Comparison of ENCODE assay signal across 29 mouse cellular contexts in the genomic region with DNA sequence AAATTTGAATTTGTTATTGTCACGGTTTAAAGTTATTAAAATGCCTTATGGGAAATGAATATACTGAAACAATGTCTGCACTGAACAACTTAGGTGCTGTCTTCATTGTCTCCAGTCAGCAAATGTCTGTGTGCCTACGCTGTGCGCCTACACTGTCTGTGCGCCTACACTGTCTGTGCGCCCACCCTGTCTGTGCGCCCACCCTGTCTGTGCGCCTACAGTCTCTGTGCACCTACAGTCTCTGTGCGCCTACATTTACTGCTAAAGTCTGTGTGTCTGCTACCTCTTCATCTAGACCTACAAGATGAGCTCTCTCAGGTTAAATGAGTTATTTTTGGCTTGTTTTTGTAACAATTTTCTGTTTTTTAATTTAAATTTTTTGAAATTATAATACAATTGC.
A peak's percentile ranks its signal among the peaks of the same experiment; 100 is the strongest.
DNase-seq lines count a peak whose midpoint lies in the region; ATAC-seq lines count a peak whose summit lies in the region.
"Had no signal": no experiment of that assay in that cellular context is flagged by ENCODE, and none has a peak within 500 bp of the region (broad histone marks: within the 10 kb centered on the region; RNA-seq: fewer than 3 reads in every experiment).

No protein-coding gene starts in this region.

- H3K9me3 ChIP-seq in forebrain, embryonic 13.5 days (replicated peaks), result no peaks in the 10 kb centered on the region
- no peaks in the 10 kb centered on the region for H3K9me3 ChIP-seq in forebrain, embryonic 10.5 days
- no peaks in the 10 kb centered on the region for H3K9me3 ChIP-seq in hindbrain, embryonic 15.5 days
- no peaks in the 10 kb centered on the region for H3K9me3 ChIP-seq in hindbrain, embryonic 11.5 days (ENCODE audit: control insufficient read depth, low read length)
- no peaks in the 10 kb centered on the region for H3K9me3 ChIP-seq in neural tube, embryonic 12.5 days
- H3K9me3 ChIP-seq in intestine, embryonic 15.5 days, result no peaks in the 10 kb centered on the region
- H3K9me3 ChIP-seq: embryonic facial prominence, embryonic 12.5 days; heart, embryonic 10.5 days; liver, embryonic 12.5 days had no signal

- H3K4me3 ChIP-seq in forebrain, embryonic 13.5 days, result no peak overlapping the region
- H3K4me3 ChIP-seq in forebrain, embryonic 10.5 days, result no peak overlapping the region
- H3K4me3 ChIP-seq in hindbrain, embryonic 15.5 days, result no peak overlapping the region
- H3K4me3 ChIP-seq in hindbrain, embryonic 11.5 days (ENCODE audit: low read depth, low read length), result no peak overlapping the region
- no peak overlapping the region for H3K4me3 ChIP-seq in neural tube, embryonic 12.5 days
- no peak overlapping the region for H3K4me3 ChIP-seq in intestine, embryonic 15.5 days (replicated peaks)
- H3K4me3 ChIP-seq: embryonic facial prominence, embryonic 12.5 days; heart, embryonic 10.5 days; liver, embryonic 12.5 days had no signal

- no peak for DNase-seq in forebrain, embryonic 10.5 days (ENCODE audit: extremely low spot score, low spot score)
- DNase-seq in hindbrain, embryonic 11.5 days (ENCODE audit: low spot score), result no peak
- no peak for DNase-seq in neural tube, embryonic 10.5 days (ENCODE audit: extremely low spot score, low spot score)
- no peak for DNase-seq in gastrocnemius, adult 18-20 months (ENCODE audit: low spot score)
- DNase-seq: adrenal gland, postnatal 25 days; cerebellum, adult 11-12 months; cerebellum, adult 9-11 months; embryo, embryonic 11 days; gastrocnemius, postnatal 10 days; heart, postnatal 4 days; kidney, adult 8-10 months; kidney, postnatal 4 days; layer of hippocampus, postnatal 36 days; left cerebral cortex, postnatal 4 days; liver, postnatal 0 days; lung, postnatal 36 days; right cerebral cortex, postnatal 14 days had no signal

- H3K36me3 ChIP-seq in forebrain, embryonic 13.5 days (ENCODE audit: poor library complexity, severe bottlenecking), result peaks cover 4% of the 10 kb centered on the region; the same call in 1 of the 2 replicates
- no peaks in the 10 kb centered on the region for H3K36me3 ChIP-seq in forebrain, embryonic 10.5 days (replicated peaks)
- 0 out of 2 replicates have a peak, but pooled peaks cover 11% of the 10 kb centered on the region for H3K36me3 ChIP-seq in hindbrain, embryonic 15.5 days
- H3K36me3 ChIP-seq in hindbrain, embryonic 11.5 days (ENCODE audit: control insufficient read depth, insufficient read depth, low read length), result no peaks in the 10 kb centered on the region
- H3K36me3 ChIP-seq in neural tube, embryonic 12.5 days, result no peaks in the 10 kb centered on the region
- no peaks in the 10 kb centered on the region for H3K36me3 ChIP-seq in intestine, embryonic 15.5 days
- H3K36me3 ChIP-seq: embryonic facial prominence, embryonic 12.5 days; heart, embryonic 10.5 days; liver, embryonic 12.5 days had no signal

- WGBS in forebrain, embryonic 13.5 days, result 94% methylated on average over 8 of the region's 8 CpGs
- WGBS in forebrain, embryonic 10.5 days, result 99% methylated on average over 8 of the region's 8 CpGs
- WGBS in hindbrain, embryonic 15.5 days, result 97% methylated on average over 8 of the region's 8 CpGs
- WGBS in hindbrain, embryonic 11.5 days, result 95% methylated on average over 8 of the region's 8 CpGs
- WGBS in neural tube, embryonic 12.5 days, result 97% methylated on average over 8 of the region's 8 CpGs
- WGBS in intestine, embryonic 15.5 days, result 97% methylated on average over 8 of the region's 8 CpGs

- no peaks in the 10 kb centered on the region for H3K27me3 ChIP-seq in forebrain, embryonic 13.5 days
- peaks cover 4% of the 10 kb centered on the region for H3K27me3 ChIP-seq in forebrain, embryonic 10.5 days (ENCODE audit: poor library complexity, severe bottlenecking)
- H3K27me3 ChIP-seq in hindbrain, embryonic 15.5 days, result no peaks in the 10 kb centered on the region
- H3K27me3 ChIP-seq in hindbrain, embryonic 11.5 days (ENCODE audit: control insufficient read depth, insufficient read depth, low read length), result no peaks in the 10 kb centered on the region
- no peaks in the 10 kb centered on the region for H3K27me3 ChIP-seq in neural tube, embryonic 12.5 days (replicated peaks)
- H3K27me3 ChIP-seq in intestine, embryonic 15.5 days (replicated peaks), result no peaks in the 10 kb centered on the region
- H3K27me3 ChIP-seq: CH12.LX; embryonic facial prominence, embryonic 12.5 days; liver, embryonic 12.5 days had no signal

- no peak overlapping the region for H3K9ac ChIP-seq in forebrain, embryonic 13.5 days
- no peak overlapping the region for H3K9ac ChIP-seq in hindbrain, embryonic 15.5 days
- H3K9ac ChIP-seq in hindbrain, embryonic 11.5 days (ENCODE audit: low read depth, low read length), result no peak overlapping the region
- no peak overlapping the region for H3K9ac ChIP-seq in neural tube, embryonic 12.5 days
- no peak overlapping the region for H3K9ac ChIP-seq in intestine, embryonic 15.5 days
- H3K9ac ChIP-seq: embryonic facial prominence, embryonic 12.5 days; liver, embryonic 12.5 days; liver, postnatal 0 days had no signal

- H3K4me1 ChIP-seq in forebrain, embryonic 13.5 days, result no peaks in the 10 kb centered on the region
- H3K4me1 ChIP-seq in forebrain, embryonic 10.5 days, result peaks cover 10% of the 10 kb centered on the region; the same call in 1 of the 2 replicates
- no peaks in the 10 kb centered on the region for H3K4me1 ChIP-seq in hindbrain, embryonic 15.5 days (replicated peaks)
- H3K4me1 ChIP-seq in hindbrain, embryonic 11.5 days (replicated peaks; ENCODE audit: control insufficient read depth, insufficient read depth, low read length), result no peaks in the 10 kb centered on the region
- no peaks in the 10 kb centered on the region for H3K4me1 ChIP-seq in neural tube, embryonic 12.5 days
- H3K4me1 ChIP-seq in intestine, embryonic 15.5 days (replicated peaks), result no peaks in the 10 kb centered on the region
- H3K4me1 ChIP-seq: embryonic facial prominence, embryonic 12.5 days; heart, embryonic 10.5 days; liver, embryonic 12.5 days had no signal

- H3K4me2 ChIP-seq in forebrain, embryonic 13.5 days, result no peak overlapping the region
- no peak overlapping the region for H3K4me2 ChIP-seq in hindbrain, embryonic 15.5 days
- H3K4me2 ChIP-seq in hindbrain, embryonic 11.5 days (replicated peaks; ENCODE audit: low read depth, low read length), result no peak overlapping the region
- no peak overlapping the region for H3K4me2 ChIP-seq in neural tube, embryonic 12.5 days (replicated peaks)
- no peak overlapping the region for H3K4me2 ChIP-seq in intestine, embryonic 15.5 days (replicated peaks)
- H3K4me2 ChIP-seq: embryonic facial prominence, embryonic 12.5 days; liver, embryonic 12.5 days had no signal

- peak; percentile 51; the same call in 1 of the 2 replicates for ATAC-seq in forebrain, embryonic 13.5 days
- ATAC-seq in hindbrain, embryonic 15.5 days (ENCODE audit: low FRiP score, low read depth), result 0 out of 2 replicates have a peak, but pooled peaks have one; percentile 51
- no peak for ATAC-seq in hindbrain, embryonic 11.5 days (ENCODE audit: low FRiP score)
- ATAC-seq in neural tube, embryonic 12.5 days (ENCODE audit: low FRiP score, low read depth), result 0 out of 2 replicates have a peak, but pooled peaks have one; percentile 53
- ATAC-seq in intestine, embryonic 15.5 days, result no peak
- ATAC-seq: hindbrain, embryonic 16.5 days; intestine, embryonic 16.5 days; liver, embryonic 12.5 days; liver, postnatal 0 days; Patski had no signal

- no peak overlapping the region for H3K27ac ChIP-seq in forebrain, embryonic 13.5 days
- no peak overlapping the region for H3K27ac ChIP-seq in forebrain, embryonic 10.5 days
- H3K27ac ChIP-seq in hindbrain, embryonic 15.5 days (replicated peaks), result no peak overlapping the region
- H3K27ac ChIP-seq in hindbrain, embryonic 11.5 days (ENCODE audit: low read depth, low read length), result no peak overlapping the region
- no peak overlapping the region for H3K27ac ChIP-seq in neural tube, embryonic 12.5 days
- no peak overlapping the region for H3K27ac ChIP-seq in intestine, embryonic 15.5 days
- H3K27ac ChIP-seq: embryonic facial prominence, embryonic 12.5 days; heart, embryonic 10.5 days; kidney, postnatal 0 days; liver, embryonic 12.5 days had no signal

Comparison
In these comparisons a context has a peak if more than half of its experiments do, and no peak if none do; other contexts are left out.
1. ATAC-seq: peak in forebrain, embryonic 13.5 days (single experiment), hindbrain, embryonic 15.5 days (single experiment) and neural tube, embryonic 12.5 days (single experiment); none in hindbrain, embryonic 11.5 days (single experiment) and intestine, embryonic 15.5 days (single experiment).